Mouse (Mus musculus) heart, embryonic 11.5 days (tissue): Measurements from ENCODE around the gene Tmem186. TPM values are rescaled to one million over a fixed set of nuclear protein-coding genes. Genes with fewer than 3 reads are reported as not detected.
A peak's percentile ranks its signal among the peaks of the same experiment; 100 is the strongest.

Experiments
- ATAC-seq: fragments of 200-750 bp; cut with Nextera tagmentation; replicated peaks from 2 replicates; pipeline ENCODE4 v1.8.0; 2017; ENCODE audit warnings: moderate library complexity; ENCODE audit not compliant: insufficient number of reproducible peaks, low FRiP score, low TSS enrichment
- H3K27ac ChIP-seq: fragments of 300-500 bp; sonication (generic); 2 replicates; pipeline ENCODE4 v1.5.1; 2014; ENCODE audit warnings: mild to moderate bottlenecking, low read depth, low read length
- H3K27me3 ChIP-seq: fragments of 300-500 bp; sonication (generic); 2 replicates; pipeline ENCODE4 v1.6.1; 2014; ENCODE audit warnings: mild to moderate bottlenecking, low read length, mixed read lengths; ENCODE audit not compliant: control insufficient read depth, insufficient read depth
- H3K36me3 ChIP-seq: fragments of 300-500 bp; sonication (generic); 2 replicates; pipeline ENCODE4 v1.6.1; 2014; ENCODE audit warnings: mild to moderate bottlenecking, low read length, moderate library complexity, mixed read lengths; ENCODE audit not compliant: control insufficient read depth, insufficient read depth
- H3K4me1 ChIP-seq: fragments of 300-500 bp; sonication (generic); 2 replicates; pipeline ENCODE4 v1.6.1; 2014; ENCODE audit warnings: low read length; ENCODE audit not compliant: control insufficient read depth, insufficient read depth
- H3K4me2 ChIP-seq: fragments of 300-500 bp; sonication (generic); 2 replicates; pipeline ENCODE4 v1.6.1; 2014; ENCODE audit warnings: mild to moderate bottlenecking, moderate library complexity
- H3K4me3 ChIP-seq: fragments of 300-500 bp; sonication (generic); 2 replicates; pipeline ENCODE4 v1.5.1; 2014; ENCODE audit warnings: low read depth, low read length
- H3K9ac ChIP-seq: fragments of 300-500 bp; sonication (generic); 2 replicates; pipeline ENCODE4 v1.6.1; 2014; ENCODE audit warnings: mild to moderate bottlenecking, low read depth, low read length, moderate library complexity
- H3K9me3 ChIP-seq: fragments of 300-500 bp; sonication (generic); replicated peaks from 2 replicates; pipeline ENCODE4 v1.6.1; 2016; ENCODE audit warnings: low read length; ENCODE audit not compliant: control insufficient read depth
- WGBS: fragments of 180-500 bp; shearing (Covaris S2); extraction: QIAGEN DNeasy Blood & Tissue Kit; methylation state at CpG from one replicate; pipeline ENCODE4 v1.1.7; 2014; ENCODE audit not compliant: insufficient replicate concordance; 5-methylcytosine and 5-hydroxymethylcytosine counted together
- polyA plus RNA-seq: library from polyadenylated mRNA; unstranded; fragments of >200 nt; fragmentation: Nextera tagmentation; extraction: Ambion mirVana; gene quantifications from 2 replicates; pipeline ENCODE4 v1.2.1, GENCODE M21; 2014

Gene Tmem186
- polyA plus RNA-seq, 1 experiment from 2014 or later, result 10.5 TPM

- Histone ChIP-seq H3K27ac (peak overlapping the region; percentile 81), H3K4me1 (peaks cover 55% of the 10 kb centered on the region), H3K9ac (peak overlapping the region; percentile 76), H3K36me3 (no peaks in the 10 kb centered on the region), H3K4me2 (peak overlapping the region; percentile 81), H3K9me3 (no peaks in the 10 kb centered on the region), H3K4me3 (peak overlapping the region; percentile 66), H3K27me3 (no peaks in the 10 kb centered on the region)
- ATAC-seq, result no peak
- WGBS, result 10% methylated on average over 12 of the region's 15 CpGs
Observed at GRCm38 (mm10) chr16:8670041-8671035, 32.8 kb upstream of the Tmem186 start.

GRCm38 (mm10) chr16:8669432-8669831, 31.9 kb upstream of the Tmem186 start:
- Histone ChIP-seq H3K4me1 (peaks cover 55% of the 10 kb centered on the region), H3K4me3 (peak overlapping the region; percentile 66; the same call in 1 of the 2 replicates)

GRCm38 (mm10) chr16:8668386-8668785, 30.9 kb upstream of the Tmem186 start:
- Histone ChIP-seq H3K36me3 (no peaks in the 10 kb centered on the region), H3K4me2 (peak overlapping the region; percentile 42), H3K9me3 (no peaks in the 10 kb centered on the region), H3K27me3 (no peaks in the 10 kb centered on the region), H3K4me3 (no peak overlapping the region), H3K27ac (peak overlapping the region; percentile 65), H3K9ac (peak overlapping the region; percentile 43; the same call in 1 of the 2 replicates), H3K4me1 (peaks cover 55% of the 10 kb centered on the region)
- ATAC-seq, result no peak
- 56% methylated on average over 2 of the region's 2 CpGs for WGBS

More at GRCm38 (mm10) chr16:8669432-8669831, 31.9 kb upstream of the Tmem186 start:
- Histone ChIP-seq H3K36me3 (no peaks in the 10 kb centered on the region), H3K9me3 (no peaks in the 10 kb centered on the region), H3K4me2 (peak overlapping the region; percentile 81), H3K9ac (peak overlapping the region; percentile 76), H3K27me3 (no peaks in the 10 kb centered on the region), H3K27ac (peak overlapping the region; percentile 65; the same call in 1 of the 2 replicates)
- ATAC-seq, result no peak
- 60% methylated on average over 5 of the region's 5 CpGs for WGBS

GRCm38 (mm10) chr16:8667814-8668213, 30.3 kb upstream of the Tmem186 start:
- no peaks in the 10 kb centered on the region for H3K9me3 ChIP-seq
- H3K27ac ChIP-seq, result 0 out of 2 replicates have a peak overlapping the region, but pooled peaks have one; percentile 17
- no peak for ATAC-seq
- no peak overlapping the region for H3K4me3 ChIP-seq
- H3K4me2 ChIP-seq, result peak overlapping the region; percentile 17; the same call in 1 of the 2 replicates
- H3K36me3 ChIP-seq, result no peaks in the 10 kb centered on the region
- WGBS, result 60% methylated on average over 4 of the region's 4 CpGs
- H3K27me3 ChIP-seq, result no peaks in the 10 kb centered on the region
- no peak overlapping the region for H3K9ac ChIP-seq
- peaks cover 55% of the 10 kb centered on the region for H3K4me1 ChIP-seq

GRCm38 (mm10) chr16:8667261-8667660, 29.7 kb upstream of the Tmem186 start:
- H3K27me3 ChIP-seq, result no peaks in the 10 kb centered on the region
- H3K9ac ChIP-seq, result no peak overlapping the region
- peaks cover 55% of the 10 kb centered on the region for H3K4me1 ChIP-seq
- no peaks in the 10 kb centered on the region for H3K9me3 ChIP-seq
- ATAC-seq, result no peak
- no peak overlapping the region for H3K4me3 ChIP-seq
- 59% methylated on average over 7 of the region's 7 CpGs for WGBS
- H3K4me2 ChIP-seq, result no peak overlapping the region
- H3K36me3 ChIP-seq, result no peaks in the 10 kb centered on the region
- H3K27ac ChIP-seq, result no peak overlapping the region

- Histone ChIP-seq H3K27me3 (no peaks in the 10 kb centered on the region), H3K9ac (no peak overlapping the region), H3K9me3 (no peaks in the 10 kb centered on the region), H3K36me3 (peaks cover 3% of the 10 kb centered on the region; the same call in 1 of the 2 replicates), H3K27ac (peak overlapping the region; percentile 22; the same call in 1 of the 2 replicates), H3K4me1 (peaks cover 55% of the 10 kb centered on the region), H3K4me3 (no peak overlapping the region), H3K4me2 (no peak overlapping the region)
- 0 out of 2 replicates have a peak, but pooled peaks have one; percentile 16 for ATAC-seq
- WGBS, result 30% methylated on average over 2 of the region's 2 CpGs
Observed at GRCm38 (mm10) chr16:8666452-8666851, 28.9 kb upstream of the Tmem186 start.

- no peaks in the 10 kb centered on the region for H3K9me3 ChIP-seq
- ATAC-seq, result no peak
- peaks cover 47% of the 10 kb centered on the region for H3K4me1 ChIP-seq
- H3K9ac ChIP-seq, result no peak overlapping the region
- 86% methylated on average over 5 of the region's 5 CpGs for WGBS
- H3K4me2 ChIP-seq, result no peak overlapping the region
- no peaks in the 10 kb centered on the region for H3K27me3 ChIP-seq
- no peak overlapping the region for H3K4me3 ChIP-seq
- no peak overlapping the region for H3K27ac ChIP-seq
- H3K36me3 ChIP-seq, result peaks cover 4% of the 10 kb centered on the region
Observed at GRCm38 (mm10) chr16:8665367-8665766, 27.9 kb upstream of the Tmem186 start.

- no peak for ATAC-seq
- no peaks in the 10 kb centered on the region for H3K9me3 ChIP-seq
- H3K4me2 ChIP-seq, result no peak overlapping the region
- peaks cover 32% of the 10 kb centered on the region for H3K4me1 ChIP-seq
- no peaks in the 10 kb centered on the region for H3K27me3 ChIP-seq
- peaks cover 10% of the 10 kb centered on the region for H3K36me3 ChIP-seq
- no peak overlapping the region for H3K27ac ChIP-seq
- no peak overlapping the region for H3K4me3 ChIP-seq
- H3K9ac ChIP-seq, result no peak overlapping the region
- 84% methylated on average over 24 of the region's 24 CpGs for WGBS
Observed at GRCm38 (mm10) chr16:8663606-8664539, 26.4 kb upstream of the Tmem186 start.
